Mouse (Mus musculus) olfactory bulb, adult 2 months (tissue): ENCODE measurements around the gene Fam221b. TPM values are rescaled to one million over a fixed set of nuclear protein-coding genes. Genes with fewer than 3 reads are reported as not detected.

Experiments
- H3K27ac ChIP-seq: fragments of 200-500 bp; 2 replicates; pipeline ENCODE4 v1.5.1; 2012; ENCODE audit warnings: low read depth, low read length; ENCODE audit not compliant: insufficient read depth
- H3K4me1 ChIP-seq: fragments of 200-500 bp; 2 replicates; pipeline ENCODE4 v1.6.1; 2012; ENCODE audit warnings: low read length; ENCODE audit not compliant: control insufficient read depth, insufficient read depth
- H3K4me3 ChIP-seq: fragments of 200-500 bp; 2 replicates; pipeline ENCODE4 v1.5.1; 2012; ENCODE audit warnings: mild to moderate bottlenecking, low read depth, low read length, moderate library complexity; ENCODE audit not compliant: insufficient read depth
- CTCF ChIP-seq: fragments of 200-500 bp; IDR thresholded peaks from 2 replicates; pipeline ENCODE4 v1.5.1; 2012; ENCODE audit warnings: low read depth, mild to moderate bottlenecking, low read length, moderate library complexity; ENCODE audit not compliant: insufficient read depth
- POLR2A ChIP-seq: fragments of 200-500 bp; IDR thresholded peaks from 2 replicates; pipeline ENCODE4 v1.6.1; 2012; ENCODE audit warnings: mild to moderate bottlenecking, low read depth, low read length, moderate library complexity; ENCODE audit not compliant: insufficient read depth
- WGBS: fragments of 180-500 bp; shearing (Covaris S2); methylation state at CpG from one replicate; pipeline ENCODE4 v1.1.7; 2018; 5-methylcytosine and 5-hydroxymethylcytosine counted together
- polyA plus RNA-seq: library from polyadenylated mRNA; stranded (reverse); fragments of >200 nt; gene quantifications from 2 replicates; pipeline ENCODE4 v1.2.4, GENCODE M21; 2012; ENCODE audit warnings: low replicate concordance; ENCODE audit not compliant: missing spikeins, insufficient read depth, insufficient read length

The Fam221b gene
- polyA plus RNA-seq, 1 experiment, result not detected

- peaks cover 25% of the 10 kb centered on the region for H3K4me1 ChIP-seq
- TF ChIP-seq CTCF (no peak), POLR2A (no peak)
- peak within 1 kb of the TSS; percentile 79 for H3K4me3 ChIP-seq
- WGBS, result 2% methylated on average over 54 of the region's 70 CpGs
- H3K27ac ChIP-seq, result peak within 1 kb of the TSS; percentile 65; the same call in 1 of the 2 replicates
Measured at GRCm38 (mm10) chr4:43631046-43631955, 37.6 kb downstream of the Fam221b start, which contains the start of gene Npr2. TSS of gene Npr2 (plus strand) at chr4:43631935.

- no peak overlapping the region for H3K27ac ChIP-seq
- peak overlapping the region; percentile 79; the same call in 1 of the 2 replicates for H3K4me3 ChIP-seq
- TF ChIP-seq POLR2A, result no peak
- no peak for TF ChIP-seq CTCF
- WGBS, result 29% methylated on average over 5 of the region's 5 CpGs
- peaks cover 22% of the 10 kb centered on the region for H3K4me1 ChIP-seq
Measured at GRCm38 (mm10) chr4:43630671-43631045, 38.3 kb downstream of the Fam221b start.

- no peak overlapping the region for H3K27ac ChIP-seq
- no peak overlapping the region for H3K4me3 ChIP-seq
- peaks cover 22% of the 10 kb centered on the region for H3K4me1 ChIP-seq
- 2% methylated on average over 5 of the region's 5 CpGs for WGBS
- TF ChIP-seq CTCF (peak; percentile 51), POLR2A (no peak)
Measured at GRCm38 (mm10) chr4:43630030-43630581, 38.8 kb downstream of the Fam221b start.

DNA sequence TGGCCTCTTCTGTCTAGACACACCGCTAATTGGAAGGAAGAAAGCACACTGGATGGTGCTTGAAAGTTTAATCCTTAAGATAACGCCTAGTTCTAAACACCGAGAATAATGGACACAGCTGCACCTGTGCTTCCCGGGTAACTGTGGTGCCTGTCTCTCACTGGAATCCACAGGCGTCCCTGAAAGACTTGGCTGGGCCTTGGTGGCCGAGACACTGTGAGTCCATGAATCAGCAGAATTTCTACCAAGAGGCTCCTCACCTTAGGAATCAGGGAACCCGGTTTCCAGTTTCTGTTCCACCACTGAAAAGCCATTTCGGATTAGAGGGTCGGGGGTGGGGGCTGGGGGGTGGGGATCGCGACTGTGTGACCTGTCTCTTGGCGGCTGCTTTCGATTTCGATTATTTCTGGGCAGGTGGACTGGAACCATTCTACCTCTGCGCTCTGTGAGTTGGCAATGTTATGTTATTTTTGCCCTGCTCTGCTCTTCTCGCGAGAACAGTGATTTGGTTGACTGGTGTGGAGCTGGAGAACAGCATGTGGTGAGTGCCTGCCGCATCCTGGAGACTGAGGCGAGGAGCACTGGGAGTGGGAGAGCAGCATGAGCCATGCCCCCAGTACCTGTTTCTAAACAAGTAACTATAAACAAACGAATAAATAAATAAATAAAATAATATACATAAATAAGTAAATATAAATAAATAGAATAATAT, 39.7 kb downstream of the Fam221b start:
- 29% methylated on average over 20 of the region's 20 CpGs for WGBS
- Histone ChIP-seq H3K4me1 (peaks cover 22% of the 10 kb centered on the region), H3K4me3 (no peak overlapping the region), H3K27ac (no peak overlapping the region)
- no peak for TF ChIP-seq CTCF
- TF ChIP-seq POLR2A, result no peak

GRCm38 (mm10) chr4:43620146-43620778, 48.7 kb downstream of the Fam221b start:
- 77% methylated on average over 4 of the region's 4 CpGs for WGBS
- Histone ChIP-seq H3K4me3 (no peak overlapping the region), H3K27ac (no peak overlapping the region), H3K4me1 (no peaks in the 10 kb centered on the region)
- TF ChIP-seq POLR2A (no peak), CTCF (no peak)

- no peaks in the 10 kb centered on the region for H3K4me1 ChIP-seq
- no peak for TF ChIP-seq CTCF
- no peak for TF ChIP-seq POLR2A
- 54% methylated on average over 3 of the region's 3 CpGs for WGBS
- no peak overlapping the region for H3K4me3 ChIP-seq
- no peak overlapping the region for H3K27ac ChIP-seq
Measured at GRCm38 (mm10) chr4:43613060-43613730, 55.8 kb downstream of the Fam221b start.

DNA sequence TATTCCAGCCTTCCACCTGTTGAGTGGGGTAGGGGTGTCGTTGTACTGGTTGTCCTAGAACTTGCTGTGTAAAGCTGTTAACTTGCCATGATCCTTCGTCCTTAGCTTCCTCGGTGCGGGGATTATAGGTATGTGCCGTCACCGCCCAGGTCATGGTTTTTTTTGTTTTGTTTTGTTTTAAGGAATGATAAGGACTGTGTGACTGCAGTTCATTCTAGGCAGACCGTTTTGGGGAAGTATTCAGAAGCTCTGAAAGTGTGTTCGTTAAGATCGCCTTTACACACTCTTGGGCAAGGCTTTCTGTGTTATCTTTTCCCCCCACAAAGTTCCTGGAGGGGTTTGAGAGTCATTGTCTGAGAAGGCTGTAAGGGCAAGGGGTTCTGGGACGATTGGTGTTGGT, 56.4 kb downstream of the Fam221b start:
- Histone ChIP-seq H3K27ac (no peak overlapping the region), H3K4me1 (no peaks in the 10 kb centered on the region), H3K4me3 (no peak overlapping the region)
- TF ChIP-seq CTCF (no peak), POLR2A (no peak)
- 62% methylated on average over 10 of the region's 10 CpGs for WGBS

Other genes with a start within 250 kb of the Fam221b start
- gene Fam166b, start 240.0 kb downstream of the Fam221b start, polyA plus RNA-seq, result not detected in 2 replicates
- gene Tesk1, start 227.2 kb downstream of the Fam221b start, polyA plus RNA-seq, result not detected in 2 replicates
- not detected in 2 replicates for gene Cd72, start 214.5 kb downstream of the Fam221b start, polyA plus RNA-seq
- not detected in 2 replicates for gene Sit1, start 185.4 kb downstream of the Fam221b start, polyA plus RNA-seq
- gene Ccdc107, start 176.2 kb downstream of the Fam221b start, polyA plus RNA-seq, result not detected in 2 replicates
- gene Arhgef39, start 169.4 kb downstream of the Fam221b start, polyA plus RNA-seq, result not detected in 2 replicates
- not detected in 2 replicates for gene Car9, start 162.2 kb downstream of the Fam221b start, polyA plus RNA-seq
- not detected in 2 replicates for gene Tpm2, start 145.4 kb downstream of the Fam221b start, polyA plus RNA-seq
- not detected in 2 replicates for gene Creb3, start 106.8 kb downstream of the Fam221b start, polyA plus RNA-seq
- 147 TPM in 1 of 2 replicates, not detected in the other for gene Tln1, start 106.5 kb downstream of the Fam221b start, polyA plus RNA-seq
- gene Rgp1, start 90.4 kb downstream of the Fam221b start, polyA plus RNA-seq, result 242 TPM in 1 of 2 replicates, not detected in the other
- gene Gba2, start 90.3 kb downstream of the Fam221b start, polyA plus RNA-seq, result not detected in 2 replicates
- not detected in 2 replicates for gene Msmp, start 84.7 kb downstream of the Fam221b start, polyA plus RNA-seq
- gene Npr2, start 37.2 kb downstream of the Fam221b start, polyA plus RNA-seq, result not detected in 2 replicates
- not detected in 2 replicates for gene Spag8, start 15.6 kb downstream of the Fam221b start, polyA plus RNA-seq
- not detected in 2 replicates for gene Hint2, start 12.7 kb downstream of the Fam221b start, polyA plus RNA-seq
- gene Tmem8b, start 174 bp downstream of the Fam221b start, polyA plus RNA-seq, result not detected in 2 replicates
- not detected in 2 replicates for gene Olfr70, start 31.7 kb upstream of the Fam221b start, polyA plus RNA-seq
- gene Olfr71, start 41.1 kb upstream of the Fam221b start, polyA plus RNA-seq, result not detected in 2 replicates
- gene Hrct1, start 58.0 kb upstream of the Fam221b start, polyA plus RNA-seq, result not detected in 2 replicates
- gene Spaar, start 60.9 kb upstream of the Fam221b start, polyA plus RNA-seq, result not detected in 2 replicates
- gene Olfr159, start 101.9 kb upstream of the Fam221b start, polyA plus RNA-seq, result not detected in 2 replicates
- not detected in 2 replicates for gene Olfr156, start 154.8 kb upstream of the Fam221b start, polyA plus RNA-seq
- not detected in 2 replicates for gene Olfr157, start 171.1 kb upstream of the Fam221b start, polyA plus RNA-seq
- gene Olfr155, start 182.4 kb upstream of the Fam221b start, polyA plus RNA-seq, result not detected in 2 replicates
- gene Reck, start 206.4 kb upstream of the Fam221b start, polyA plus RNA-seq, result not detected in 2 replicates